Mouse (Mus musculus): ENCODE measurements around the gene Fam98c. TPM values are rescaled to one million over a fixed set of nuclear protein-coding genes. Genes with fewer than 3 reads are reported as not detected.

Fam98c gene
- polyA plus RNA-seq, 1 experiment from 2014 or later = 18.4 TPM

DNA sequence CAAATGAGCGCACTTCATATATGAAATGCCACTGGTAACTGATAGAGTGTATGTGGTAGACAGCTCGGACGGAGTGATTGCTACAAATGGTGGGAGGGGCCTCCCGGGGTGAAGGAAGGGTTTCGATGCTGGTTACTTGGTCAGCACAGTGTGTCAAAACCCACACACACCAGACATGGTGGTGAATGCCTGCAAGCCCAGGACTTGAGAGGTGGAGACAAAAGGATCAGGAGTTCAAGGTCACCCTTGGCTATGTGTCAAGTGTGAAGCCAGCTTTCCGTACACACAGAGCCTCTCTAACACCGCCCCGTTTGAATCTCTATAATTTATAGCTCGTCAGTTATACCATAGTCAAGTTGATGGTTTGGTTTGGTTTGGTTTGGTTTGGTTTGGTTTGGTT, 33.2 kb downstream of the Fam98c start:
- 95% methylated on average over 9 of the region's 9 CpGs for WGBS
- no peaks in the 10 kb centered on the region for H3K9me3 ChIP-seq
- H3K4me1 ChIP-seq (replicated peaks) = peaks cover 31% of the 10 kb centered on the region
- no peak for DNase-seq (ENCODE audit: low spot score)
- H3K27me3 ChIP-seq (ENCODE audit: insufficient read depth, poor library complexity, severe bottlenecking) = peaks cover 24% of the 10 kb centered on the region
- H3K36me3 ChIP-seq = no peaks in the 10 kb centered on the region
- no peak overlapping the region for H3K27ac ChIP-seq
- no peak overlapping the region for H3K4me3 ChIP-seq

DNA sequence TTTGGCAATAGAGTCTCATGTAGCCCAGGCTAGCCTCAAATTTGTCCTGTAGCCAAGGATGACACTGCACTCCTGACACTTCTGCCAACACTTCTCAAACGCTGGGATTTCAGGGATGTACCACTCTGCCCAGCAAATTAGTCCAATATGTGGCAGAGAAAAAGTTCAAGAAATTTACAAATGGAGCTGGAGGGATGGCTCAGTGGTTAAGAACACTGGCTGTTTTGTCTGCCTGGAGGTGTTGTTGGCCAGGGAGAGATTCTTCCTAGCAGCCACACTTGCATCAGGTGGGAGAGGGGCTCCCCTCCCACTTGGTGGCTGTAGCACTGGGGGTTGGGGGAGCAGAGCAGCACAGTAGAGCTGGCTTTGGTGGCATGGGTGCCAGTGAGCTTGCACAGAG, 36.5 kb downstream of the Fam98c start:
- Histone ChIP-seq H3K27ac (no peak overlapping the region), H3K4me3 (no peak overlapping the region), H3K9me3 (no peaks in the 10 kb centered on the region), H3K4me1 (replicated peaks) (peaks cover 26% of the 10 kb centered on the region), H3K36me3 (no peaks in the 10 kb centered on the region), H3K27me3 (ENCODE audit: insufficient read depth, poor library complexity, severe bottlenecking) (peaks cover 24% of the 10 kb centered on the region; the same call in 1 of the 2 replicates)
- DNase-seq (ENCODE audit: low spot score) = no peak
- 74% methylated on average over 1 of the region's 1 CpGs for whole genome bisulfite sequencing

DNA sequence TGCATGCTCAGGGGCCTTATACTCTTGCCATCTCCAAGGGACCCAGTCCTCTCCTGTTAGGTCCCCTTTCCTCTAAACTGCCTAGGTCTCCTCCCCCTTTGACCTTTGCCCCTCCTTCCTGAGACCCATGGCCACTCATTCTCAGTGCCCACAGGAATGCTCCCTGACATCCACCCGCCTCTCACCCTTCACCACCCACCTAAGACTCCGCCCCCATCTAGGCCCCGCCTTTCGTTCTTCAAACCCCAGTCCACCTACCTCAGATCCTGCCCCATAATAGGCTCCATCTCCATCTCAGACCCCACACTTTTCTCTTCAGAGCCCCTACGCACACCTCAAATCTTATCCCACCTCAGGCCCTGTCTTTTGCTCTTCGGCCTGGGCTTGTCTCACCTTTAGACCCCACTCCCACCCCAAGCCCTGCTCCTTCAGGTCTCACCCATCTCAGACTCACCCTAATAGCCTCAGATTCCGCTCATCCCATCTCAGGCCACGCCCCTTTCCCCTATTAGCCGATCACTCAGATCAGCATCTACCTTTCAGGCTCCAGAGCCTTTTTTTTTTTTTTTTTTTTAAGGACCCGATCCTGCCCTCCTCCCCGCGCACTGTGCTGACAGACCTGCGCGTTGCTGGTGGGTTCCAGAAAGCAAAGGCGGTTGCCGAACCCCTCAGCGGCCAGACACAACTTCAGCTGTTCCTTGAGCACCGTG, 37.7 kb downstream of the Fam98c start:
- Histone ChIP-seq H3K27me3 (ENCODE audit: insufficient read depth, poor library complexity, severe bottlenecking) (peaks cover 13% of the 10 kb centered on the region; the same call in 1 of the 2 replicates), H3K4me1 (replicated peaks) (peaks cover 14% of the 10 kb centered on the region), H3K27ac (no peak overlapping the region), H3K36me3 (no peaks in the 10 kb centered on the region), H3K9me3 (no peaks in the 10 kb centered on the region), H3K4me3 (no peak overlapping the region)
- no peak for DNase-seq (ENCODE audit: low spot score)
- 11% methylated on average over 18 of the region's 18 CpGs for WGBS

DNA sequence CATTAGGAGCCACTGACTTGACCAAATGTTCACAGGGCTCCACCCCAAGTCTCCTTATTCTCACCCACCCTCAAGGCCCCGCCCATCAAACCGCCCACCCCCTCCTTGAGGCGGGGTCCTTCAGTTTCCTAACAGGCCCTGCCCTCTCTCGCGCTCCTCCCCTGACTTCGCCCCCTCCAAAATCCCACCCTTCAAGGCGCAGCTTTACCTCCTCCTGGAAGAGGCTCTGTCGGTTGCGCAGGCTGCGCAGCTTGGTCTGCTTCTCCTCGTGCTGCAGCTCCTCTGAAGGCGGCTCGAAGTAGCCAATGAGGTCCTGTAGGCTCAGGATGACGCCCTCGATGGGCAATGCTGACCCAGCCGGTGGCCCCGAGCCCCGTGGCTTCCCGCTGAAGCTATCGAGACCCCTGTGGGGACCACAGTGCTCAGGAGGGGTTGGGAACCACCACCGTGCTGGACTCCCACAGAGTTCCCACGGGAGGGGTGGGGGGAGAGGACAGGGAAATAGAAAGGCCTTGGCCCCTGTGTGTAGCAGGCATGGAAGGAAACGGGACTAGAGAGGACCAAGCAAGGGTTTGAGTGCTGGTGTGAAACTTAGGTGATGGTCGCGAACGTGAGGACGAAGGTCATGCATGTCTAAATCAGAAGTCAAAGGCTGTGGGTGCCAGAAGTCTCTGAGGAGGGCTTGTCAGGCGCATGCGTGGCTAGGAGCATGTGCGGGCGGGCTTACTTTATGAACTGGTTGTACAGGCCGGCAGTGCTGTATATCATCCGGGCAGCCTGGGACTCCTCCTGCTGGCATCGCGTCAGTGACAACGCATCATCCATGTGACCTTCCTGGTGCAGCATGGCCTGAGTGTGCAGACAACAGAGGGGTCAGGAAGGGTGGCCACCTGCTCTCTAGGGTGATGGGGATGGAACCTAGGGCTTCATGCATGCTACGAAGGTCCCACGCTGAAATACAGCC, 46.8 kb downstream of the Fam98c start:
- peak overlapping the region; percentile 64; the same call in 1 of the 2 replicates for H3K27ac ChIP-seq
- peaks cover 13% of the 10 kb centered on the region for H3K4me1 ChIP-seq (replicated peaks)
- H3K36me3 ChIP-seq = no peaks in the 10 kb centered on the region
- H3K9me3 ChIP-seq = no peaks in the 10 kb centered on the region
- H3K27me3 ChIP-seq (ENCODE audit: insufficient read depth, poor library complexity, severe bottlenecking) = peaks cover 21% of the 10 kb centered on the region; the same call in 1 of the 2 replicates
- peak overlapping the region; percentile 36 for H3K4me3 ChIP-seq
- DNase-seq (ENCODE audit: low spot score) = peak; percentile 45
- WGBS = 29% methylated on average over 38 of the region's 38 CpGs

Other genes starting within 250 kb of the Fam98c start
- 216 and 245 TPM in 2 replicates for gene Actn4, start 193.9 kb downstream of the Fam98c start, polyA plus RNA-seq (2016; fragmentation: Nextera tagmentation; extraction: Ambion mirVana)
- 426 and 432 TPM in 2 replicates for gene Eif3k, start 174.4 kb downstream of the Fam98c start, polyA plus RNA-seq (2016; fragmentation: Nextera tagmentation; extraction: Ambion mirVana)
- gene Map4k1, start 174.2 kb downstream of the Fam98c start, polyA plus RNA-seq (2016; fragmentation: Nextera tagmentation; extraction: Ambion mirVana) = 8.8 and 9.0 TPM in 2 replicates
- gene Ryr1, start 31.1 kb downstream of the Fam98c start, polyA plus RNA-seq (2016; fragmentation: Nextera tagmentation; extraction: Ambion mirVana) = 0.51 and 0.97 TPM in 2 replicates
- gene Rasgrp4, start 21.4 kb downstream of the Fam98c start, polyA plus RNA-seq (2016; fragmentation: Nextera tagmentation; extraction: Ambion mirVana) = 0.34 and 0.54 TPM in 2 replicates
- gene Ggn, start 14.0 kb upstream of the Fam98c start, polyA plus RNA-seq (2016; fragmentation: Nextera tagmentation; extraction: Ambion mirVana) = 1.1 TPM in 2 replicates
- gene Spred3, start 14.2 kb upstream of the Fam98c start, polyA plus RNA-seq (2016; fragmentation: Nextera tagmentation; extraction: Ambion mirVana) = 3.5 and 3.6 TPM in 2 replicates
- 305 and 348 TPM in 2 replicates for gene Psmd8, start 24.5 kb upstream of the Fam98c start, polyA plus RNA-seq (2016; fragmentation: Nextera tagmentation; extraction: Ambion mirVana)
- gene Catsperg1, start 57.8 kb upstream of the Fam98c start, polyA plus RNA-seq (2016; fragmentation: Nextera tagmentation; extraction: Ambion mirVana) = 0.51 and 0.97 TPM in 2 replicates
- gene Kcnk6, start 76.3 kb upstream of the Fam98c start, polyA plus RNA-seq (2016; fragmentation: Nextera tagmentation; extraction: Ambion mirVana) = 0.76 and 0.97 TPM in 2 replicates
- gene Yif1b, start 82.1 kb upstream of the Fam98c start, polyA plus RNA-seq (2016; fragmentation: Nextera tagmentation; extraction: Ambion mirVana) = 110 and 115 TPM in 2 replicates
- 6.9 and 7.4 TPM in 2 replicates for gene 2200002D01Rik, start 92.2 kb upstream of the Fam98c start, polyA plus RNA-seq (2016; fragmentation: Nextera tagmentation; extraction: Ambion mirVana)
- gene Spint2, start 125.7 kb upstream of the Fam98c start, polyA plus RNA-seq (2016; fragmentation: Nextera tagmentation; extraction: Ambion mirVana) = 43.7 and 65.7 TPM in 2 replicates
- 35.5 and 55.7 TPM in 2 replicates for gene Ppp1r14a, start 133.1 kb upstream of the Fam98c start, polyA plus RNA-seq (2016; fragmentation: Nextera tagmentation; extraction: Ambion mirVana)
- 28.3 and 60.6 TPM in 2 replicates for gene Dpf1, start 147.7 kb upstream of the Fam98c start, polyA plus RNA-seq (2016; fragmentation: Nextera tagmentation; extraction: Ambion mirVana)